In genomic region chr17:36786483-36786886, GRCm38 (mm10) we compare ENCODE assay signal across 10 mouse cellular contexts. TPM values are rescaled to one million over a fixed set of nuclear protein-coding genes. Genes with fewer than 3 reads are reported as not detected.
DNase-seq lines count a peak whose midpoint lies in the region; ATAC-seq and TF ChIP-seq lines count a peak whose summit lies in the region.
"Not testable (repeated sequence)": the region's sequence is repeated elsewhere in the genome, so short reads cannot be mapped to it uniquely, and the experiment has no call there.
"Had no signal": no experiment of that assay in that cellular context is flagged by ENCODE, and none has a peak within 500 bp of the region (broad histone marks: within the 10 kb centered on the region; RNA-seq: fewer than 3 reads in every experiment).

No protein-coding gene starts in this region.

- not testable (repeated sequence) for H3K9me3 ChIP-seq in forebrain, embryonic 14.5 days (replicated peaks; ENCODE audit: control insufficient read depth, low read length); hindbrain, embryonic 14.5 days (ENCODE audit: control insufficient read depth, low read length); lung, embryonic 14.5 days (ENCODE audit: low read depth, low read length)

- not testable (repeated sequence) for H3K36me3 ChIP-seq in forebrain, embryonic 14.5 days (ENCODE audit: control insufficient read depth, insufficient read depth, low read length); hindbrain, embryonic 14.5 days (replicated peaks; ENCODE audit: control insufficient read depth, insufficient read depth); lung, embryonic 14.5 days (ENCODE audit: insufficient read depth)

- TF ChIP-seq CTCF in lung, embryonic 14.5 days (IDR thresholded peaks at IDR 0.05; ENCODE audit: low read depth), result peak; percentile 74

- not testable (repeated sequence) for H3K27ac ChIP-seq in forebrain, embryonic 14.5 days (ENCODE audit: low read depth, low read length); hindbrain, embryonic 14.5 days; lung, embryonic 14.5 days (ENCODE audit: low read depth)

- H3K9ac ChIP-seq in forebrain, embryonic 14.5 days (ENCODE audit: low read length); hindbrain, embryonic 14.5 days; lung, embryonic 14.5 days: not testable (repeated sequence)

- H3K4me3 ChIP-seq in forebrain, embryonic 14.5 days (ENCODE audit: low read depth, low read length); hindbrain, embryonic 14.5 days (replicated peaks; ENCODE audit: low read length); lung, embryonic 14.5 days (ENCODE audit: low read depth, low read length): not testable (repeated sequence)

- WGBS in forebrain, embryonic 14.5 days, result 33% methylated on average over 1 of the region's 1 CpGs
- WGBS in hindbrain, embryonic 14.5 days, result 41% methylated on average over 1 of the region's 1 CpGs
- 33% methylated on average over 1 of the region's 1 CpGs for WGBS in lung, embryonic 14.5 days

- ATAC-seq in forebrain, embryonic 14.5 days; hindbrain, embryonic 14.5 days (ENCODE audit: low FRiP score); lung, embryonic 14.5 days (ENCODE audit: insufficient read depth): not testable (repeated sequence)
- peak; percentile 67 for ATAC-seq in neutrophil, adult 5-6 weeks (ENCODE audit: extremely low read depth, insufficient number of reproducible peaks, low FRiP score, poor library complexity, severe bottlenecking)

- not testable (repeated sequence) for H3K27me3 ChIP-seq in forebrain, embryonic 14.5 days (replicated peaks; ENCODE audit: control insufficient read depth, insufficient read depth, low read length); hindbrain, embryonic 14.5 days (ENCODE audit: control insufficient read depth, insufficient read depth, low read length); lung, embryonic 14.5 days (ENCODE audit: insufficient read depth, low read length)

- H3K4me2 ChIP-seq in forebrain, embryonic 14.5 days (ENCODE audit: low read length); hindbrain, embryonic 14.5 days (replicated peaks); lung, embryonic 14.5 days: not testable (repeated sequence)

- H3K4me1 ChIP-seq in forebrain, embryonic 14.5 days (ENCODE audit: control insufficient read depth, insufficient read depth, low read length); hindbrain, embryonic 14.5 days (replicated peaks; ENCODE audit: control insufficient read depth, insufficient read depth, low read length); lung, embryonic 14.5 days (ENCODE audit: insufficient read depth): not testable (repeated sequence)

- peak; percentile 26 for DNase-seq in Muller cell, postnatal 12 days (ENCODE audit: inconsistent ontology term)
- DNase-seq in cerebellum, adult 18-20 months, result peak; percentile 21 to 30
- peak; percentile 36 for DNase-seq in forebrain, embryonic 14.5 days (ENCODE audit: low spot score)
- DNase-seq in hindbrain, embryonic 14.5 days (ENCODE audit: low spot score), result peak; percentile 56
- DNase-seq in layer of hippocampus, adult 11-12 months (ENCODE audit: low spot score), result peak; percentile 43
- DNase-seq in lung, embryonic 14.5 days, result peak; percentile 29

RNA-seq across cellular contexts. Expression of gene H2-M10.5, which starts 13.8 kb away (rescaled TPM):
- polyA plus RNA-seq in forebrain, embryonic 14.5 days (2014; fragmentation: Nextera tagmentation; extraction: Ambion mirVana), result not detected in 2 replicates
- not detected in 2 replicates for polyA plus RNA-seq in hindbrain, embryonic 14.5 days (2014; fragmentation: Nextera tagmentation; extraction: Ambion mirVana)
- not detected in 2 replicates for polyA plus RNA-seq in lung, embryonic 14.5 days (2014; fragmentation: Nextera tagmentation; extraction: Ambion mirVana)
- total RNA-seq in neutrophil, adult 5-6 weeks (2017), result not detected in 2 replicates
- total RNA-seq: gastrocnemius, postnatal 36 days; layer of hippocampus, postnatal 25 days had no signal
- polyA plus RNA-seq: midbrain, embryonic 12.5 days had no signal

RNA-seq across cellular contexts. Expression of gene H2-M10.6, which starts 25.5 kb away (rescaled TPM):
- polyA plus RNA-seq in forebrain, embryonic 14.5 days (2014; fragmentation: Nextera tagmentation; extraction: Ambion mirVana), result not detected in 2 replicates
- not detected in 2 replicates for polyA plus RNA-seq in hindbrain, embryonic 14.5 days (2014; fragmentation: Nextera tagmentation; extraction: Ambion mirVana)
- polyA plus RNA-seq in lung, embryonic 14.5 days (2014; fragmentation: Nextera tagmentation; extraction: Ambion mirVana), result not detected in 2 replicates
- not detected in 2 replicates for total RNA-seq in neutrophil, adult 5-6 weeks (2017)
- total RNA-seq: gastrocnemius, postnatal 36 days; layer of hippocampus, postnatal 25 days had no signal
- polyA plus RNA-seq: midbrain, embryonic 12.5 days had no signal

RNA-seq across cellular contexts. Expression of gene Trim26, which starts 50.4 kb away (rescaled TPM):
- 21.7 and 23.3 TPM in 2 replicates for polyA plus RNA-seq in forebrain, embryonic 14.5 days (2014; fragmentation: Nextera tagmentation; extraction: Ambion mirVana)
- 35.0 and 39.8 TPM in 2 replicates for polyA plus RNA-seq in hindbrain, embryonic 14.5 days (2014; fragmentation: Nextera tagmentation; extraction: Ambion mirVana)
- polyA plus RNA-seq in lung, embryonic 14.5 days (2014; fragmentation: Nextera tagmentation; extraction: Ambion mirVana), result 33.1 and 35.0 TPM in 2 replicates
- total RNA-seq in neutrophil, adult 5-6 weeks (2017), result 81.9 and 95.2 TPM in 2 replicates
